Mouse (Mus musculus) embryo, embryonic 11.5 days (tissue): ENCODE measurements around the gene Wdr5.

ENCODE experiments used
- DNase-seq: peaks from one replicate; pipeline ENCODE4 v3.0.0-alpha.2; 2012; ENCODE audit warnings: low read depth, low spot score

Wdr5 gene

GRCm38 (mm10) chr2:27548664-27549369 is 33.9 kb downstream of the Wdr5 start:
- no peak for DNase-seq

- peak; percentile 67 for DNase-seq
Measured at GRCm38 (mm10) chr2:27552620-27553287, 37.8 kb downstream of the Wdr5 start.

GRCm38 (mm10) chr2:27554308-27554707 is 39.4 kb downstream of the Wdr5 start:
- no peak for DNase-seq

DNA sequence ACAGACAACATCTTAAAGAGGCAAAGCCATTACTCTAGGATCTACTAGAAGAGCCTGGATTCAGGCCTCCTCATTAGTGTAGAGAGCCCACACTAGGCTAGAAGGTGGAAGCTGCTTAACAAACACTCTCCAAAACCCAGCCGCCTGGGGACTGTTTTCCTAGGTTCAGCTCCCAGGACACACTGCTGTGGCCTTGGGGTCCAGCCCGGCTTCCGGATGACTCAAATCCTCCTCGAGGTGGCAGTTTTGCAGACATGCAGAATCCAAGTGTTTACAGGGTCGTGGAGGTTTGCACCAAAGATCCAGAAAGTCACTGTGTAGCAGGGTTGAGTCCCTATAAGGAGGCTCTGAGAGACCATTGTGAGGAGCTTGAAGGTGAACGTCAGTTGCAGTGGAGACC is 42.0 kb downstream of the Wdr5 start:
- DNase-seq: no peak

- DNase-seq: no peak
Measured at GRCm38 (mm10) chr2:27560708-27561123, 45.8 kb downstream of the Wdr5 start.

DNA sequence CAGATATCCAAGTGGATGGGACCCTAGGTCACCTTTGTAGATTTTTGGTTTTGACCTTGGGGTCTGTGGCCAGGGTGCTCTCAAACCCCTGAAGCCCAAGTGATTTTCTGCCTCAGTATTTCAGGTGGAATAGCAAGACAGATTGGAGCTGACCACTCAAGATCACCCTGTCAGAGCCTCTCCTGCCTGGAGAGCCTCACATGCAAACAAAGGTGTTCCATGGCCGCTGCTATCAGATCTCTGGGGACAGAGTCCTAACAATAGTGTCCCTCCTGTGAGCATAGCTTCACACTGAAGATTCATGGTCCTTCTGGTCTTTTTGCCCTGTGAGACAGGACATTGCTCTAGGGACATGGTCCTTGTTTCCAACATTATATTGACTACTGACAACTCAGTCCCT is 46.2 kb downstream of the Wdr5 start:
- DNase-seq: no peak

GRCm38 (mm10) chr2:27561829-27562228 is 46.9 kb downstream of the Wdr5 start:
- DNase-seq: no peak

- no peak for DNase-seq
Measured at GRCm38 (mm10) chr2:27563641-27564148, 48.7 kb downstream of the Wdr5 start.

DNA sequence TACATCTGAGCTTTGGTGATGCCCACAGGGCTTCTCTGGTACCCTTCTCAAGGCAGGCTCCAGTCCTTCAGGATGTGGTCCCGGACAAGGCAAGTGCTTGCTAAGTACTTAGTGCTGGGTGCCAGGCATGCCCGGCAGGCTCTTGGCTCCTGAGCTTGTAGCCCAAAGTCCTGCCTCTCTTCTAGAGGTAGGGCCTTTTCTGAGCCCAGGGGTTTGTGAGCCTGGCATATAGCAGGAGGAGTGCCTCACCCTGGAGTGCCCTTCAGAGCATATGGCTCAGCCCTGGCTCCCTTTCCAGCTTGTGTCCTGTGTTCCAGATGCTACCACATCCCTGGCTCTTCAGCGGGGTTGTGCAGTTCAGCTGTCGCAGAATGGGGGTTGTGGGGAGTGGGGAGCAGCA is 49.7 kb downstream of the Wdr5 start:
- DNase-seq: no peak

DNA sequence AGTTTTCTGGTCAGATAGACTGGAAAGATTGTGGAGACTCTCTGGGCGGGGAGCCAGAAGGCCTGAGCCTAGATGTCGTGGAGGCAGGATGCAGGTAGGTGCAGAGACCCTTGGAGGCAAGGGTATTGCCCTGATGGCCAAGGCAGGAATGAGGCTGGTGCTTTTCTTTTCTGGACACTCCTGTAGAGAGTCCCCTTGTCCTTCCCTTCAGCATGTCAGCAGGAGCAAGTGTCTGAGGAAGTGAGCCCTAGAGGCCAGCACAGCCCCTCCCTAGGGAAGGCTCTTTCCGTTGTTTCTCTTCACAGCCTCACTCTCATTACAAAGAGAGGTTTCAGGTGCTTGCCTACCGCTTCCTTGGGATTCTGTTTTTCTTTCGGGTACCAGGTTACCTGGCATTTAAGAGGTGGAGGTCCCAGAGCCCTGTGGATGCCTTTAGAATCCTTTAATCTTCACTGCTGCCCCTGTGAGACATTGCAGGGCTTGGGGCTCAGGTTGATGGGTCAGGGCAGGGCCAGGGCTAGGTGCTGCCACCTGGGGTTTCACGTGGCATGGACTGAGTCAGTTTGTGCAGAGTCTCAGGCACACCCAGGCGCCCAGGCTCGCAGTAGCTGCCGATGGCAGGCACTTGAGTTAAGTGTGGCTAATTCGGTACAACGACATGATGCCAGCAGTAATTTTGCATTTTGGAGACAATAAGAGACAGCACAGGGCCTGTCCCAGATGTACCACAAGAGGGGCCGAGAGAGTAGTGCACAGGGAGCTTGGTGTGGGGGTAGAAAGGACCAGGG is 50.6 kb downstream of the Wdr5 start:
- no peak for DNase-seq

DNA sequence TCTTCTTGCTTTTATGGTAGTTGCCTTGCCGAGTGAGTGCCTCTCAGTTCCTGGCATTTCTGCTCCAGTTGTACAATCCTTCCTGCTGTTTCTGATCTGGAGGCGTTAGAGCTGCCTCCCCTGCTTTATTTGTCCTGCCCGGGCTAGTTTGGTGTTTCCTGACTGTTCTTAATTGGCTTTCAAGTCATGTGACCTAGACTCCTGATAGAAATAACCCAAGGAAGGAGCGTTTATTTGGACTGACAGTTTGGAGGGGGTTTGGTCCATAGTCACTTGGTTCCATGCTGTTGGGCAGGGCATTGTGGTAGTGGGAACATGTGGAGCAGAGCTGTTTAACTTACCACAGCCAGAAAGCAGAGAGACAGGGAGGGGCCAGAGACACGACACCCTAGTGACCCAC is 55.9 kb downstream of the Wdr5 start:
- no peak for DNase-seq

DNA sequence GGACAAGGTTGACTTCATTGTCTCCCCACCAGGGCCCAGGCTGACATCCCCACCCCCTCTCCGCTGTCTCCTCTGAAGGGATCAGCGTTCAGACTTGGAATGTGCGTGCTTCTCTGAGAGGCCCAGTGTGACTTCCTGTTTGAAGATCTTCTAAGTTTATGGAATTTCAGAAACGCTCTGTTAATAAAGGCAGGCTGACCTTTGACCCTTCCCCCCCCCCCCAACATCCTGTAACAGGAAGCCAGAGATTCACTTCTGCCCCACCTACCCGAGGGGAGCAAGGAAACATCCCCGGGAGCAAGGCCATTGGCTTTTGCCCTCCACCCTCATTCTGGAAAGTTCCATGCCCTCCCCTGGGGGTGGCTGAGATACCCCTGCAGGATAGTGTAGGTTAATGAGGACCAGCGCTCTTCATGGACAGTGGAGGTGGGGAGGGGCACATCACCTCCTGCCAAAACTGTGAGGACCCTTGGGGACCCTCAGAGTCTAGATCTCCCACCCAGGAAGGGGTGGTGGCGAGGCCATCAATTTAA is 57.4 kb downstream of the Wdr5 start:
- DNase-seq: no peak

DNA sequence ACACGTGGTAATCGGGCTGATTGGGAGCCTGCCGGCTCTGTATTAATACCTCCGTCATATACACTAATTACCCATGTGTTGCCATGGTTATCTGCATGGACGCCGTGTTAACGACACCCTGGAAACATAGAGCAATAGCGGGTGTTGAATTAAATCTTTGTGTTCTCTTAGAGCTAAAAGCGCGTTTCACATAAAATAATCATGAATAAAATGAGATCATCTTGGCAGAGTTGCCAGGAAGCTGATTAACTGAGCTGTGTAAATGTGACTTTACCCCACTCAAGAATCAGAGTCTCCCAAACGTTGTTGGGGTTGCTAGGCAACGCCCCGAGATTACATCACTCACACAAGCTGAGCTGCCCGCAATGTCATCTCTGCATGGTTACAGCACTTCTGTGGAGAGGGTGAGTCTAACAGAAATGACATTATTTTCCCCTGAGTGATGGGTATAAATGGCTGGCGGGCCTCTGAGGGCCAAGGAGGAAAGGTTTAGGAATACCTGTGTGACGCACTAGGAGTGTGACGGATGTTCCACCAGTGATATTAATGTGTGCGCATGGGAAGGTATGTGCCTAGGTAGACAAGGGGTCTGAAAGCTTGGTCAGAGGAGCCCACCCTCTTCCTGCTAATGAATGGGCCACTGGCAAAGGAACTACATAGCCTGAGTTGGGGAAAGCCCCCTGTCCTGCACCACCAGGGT is 58.1 kb downstream of the Wdr5 start:
- DNase-seq: peak; percentile 49

GRCm38 (mm10) chr2:27573628-27573966 is 58.6 kb downstream of the Wdr5 start:
- no peak for DNase-seq

DNA sequence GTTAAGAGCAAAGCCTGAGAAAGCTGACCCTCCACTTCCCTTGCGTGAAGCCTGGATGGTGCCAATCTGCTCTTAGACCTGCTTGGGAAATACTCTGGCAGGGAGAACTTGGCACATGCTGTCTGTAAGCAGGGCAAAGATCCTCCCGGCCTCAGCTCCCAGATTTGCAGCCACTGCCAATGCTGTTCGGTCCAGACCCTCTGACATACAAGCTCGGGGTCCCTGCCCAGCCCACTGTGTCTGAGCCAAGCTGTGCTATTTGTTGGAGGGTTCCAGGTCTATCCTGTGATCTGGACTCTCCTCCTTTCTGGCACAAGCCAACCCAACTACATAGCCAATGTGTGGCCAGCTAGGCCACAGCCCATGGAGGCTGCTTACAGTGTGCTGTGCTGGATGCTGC is 61.5 kb downstream of the Wdr5 start:
- no peak for DNase-seq

DNA sequence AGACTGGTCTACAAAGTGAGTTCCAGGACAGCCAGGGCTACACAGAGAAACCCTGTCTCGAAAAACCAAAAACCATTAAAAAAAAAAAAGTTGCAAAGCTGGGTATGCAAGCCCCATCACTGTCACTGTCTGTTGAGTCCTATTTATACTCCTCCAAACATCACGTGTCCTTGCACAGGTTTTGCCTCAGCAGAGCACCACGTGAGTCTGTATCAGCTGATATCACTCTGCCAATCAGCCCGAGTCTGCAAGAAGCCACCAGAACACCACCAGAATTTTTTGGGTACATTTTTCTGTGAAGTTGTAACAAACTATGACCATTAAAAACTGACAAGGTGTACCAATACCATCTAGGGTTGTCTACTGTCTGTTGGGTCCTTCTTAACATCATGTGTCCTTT is 63.6 kb downstream of the Wdr5 start:
- no peak for DNase-seq

DNA sequence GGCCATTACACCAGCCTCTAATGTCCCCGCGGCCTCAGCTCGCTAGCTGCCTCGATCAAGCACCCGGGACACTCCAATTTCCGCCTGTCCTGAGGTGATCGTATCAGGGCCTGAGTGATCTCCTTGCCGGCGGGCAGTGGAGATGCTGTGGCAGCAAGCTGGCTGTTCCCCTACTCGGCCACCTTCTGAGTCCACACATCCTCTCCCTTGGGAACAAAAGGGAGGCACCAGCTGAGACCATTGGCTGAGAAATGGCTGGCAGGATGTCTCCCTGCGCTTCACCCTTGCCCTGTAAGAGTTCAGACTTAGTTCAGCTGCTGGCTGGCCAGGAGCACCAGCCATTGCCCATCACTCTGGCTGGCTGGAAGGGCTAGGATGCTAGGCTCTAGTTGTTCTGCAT is 67.2 kb downstream of the Wdr5 start:
- no peak for DNase-seq

DNA sequence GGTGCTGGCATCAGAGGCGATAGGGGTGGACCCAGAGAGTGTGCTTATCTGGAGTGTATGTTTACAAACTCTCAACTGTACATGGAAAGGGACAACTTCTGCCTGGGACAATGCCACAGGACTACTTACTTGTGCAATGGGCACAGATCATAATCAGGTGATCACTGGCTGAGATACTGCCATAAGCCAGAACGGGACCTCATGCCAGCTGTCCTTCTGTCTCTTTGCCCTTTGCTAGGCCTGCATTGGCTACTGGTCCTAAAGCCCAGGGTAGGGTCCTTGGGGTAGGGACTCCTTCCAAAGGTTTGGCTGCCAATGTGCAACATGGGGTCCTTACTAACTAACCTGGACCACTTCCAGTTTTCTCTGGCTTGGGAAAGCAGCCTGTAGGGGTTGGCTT is 68.1 kb downstream of the Wdr5 start:
- DNase-seq: no peak

GRCm38 (mm10) chr2:27584546-27584945 is 69.6 kb downstream of the Wdr5 start:
- no peak for DNase-seq
